Mouse (Mus musculus) CH12.LX (cell line): ENCODE results near the gene Lman1l. TPM values are rescaled to one million over a fixed set of nuclear protein-coding genes. Genes with fewer than 3 reads are reported as not detected.

Experiments used
- DNase-seq: peaks from one replicate; pipeline ENCODE4 v3.0.0-alpha.2; 2013; ENCODE audit errors: extremely low read depth
- H3K27ac ChIP-seq: 2 replicates; pipeline ENCODE4 v1.5.1; 2012; ENCODE audit warnings: low read depth, mild to moderate bottlenecking, control low read depth, moderate library complexity; ENCODE audit not compliant: insufficient read depth
- H3K27me3 ChIP-seq: replicated peaks from 2 replicates; pipeline ENCODE3; 2012; ENCODE audit warnings: inconsistent platforms
- H3K36me3 ChIP-seq, 2 experiments: replicated peaks in 1 of 2; 2 replicates each; pipeline versions ENCODE3 to v1.6.1; 2012; ENCODE audit warnings: inconsistent platforms in 1 of 2, low read length in 1 of 2, mild to moderate bottlenecking in 1 of 2, mixed read lengths in 1 of 2, moderate library complexity in 1 of 2; ENCODE audit not compliant: control insufficient read depth in 1 of 2, insufficient read depth in 1 of 2
- H3K4me1 ChIP-seq, 2 experiments: 2 replicates each; pipeline ENCODE4 v1.6.1; 2012; ENCODE audit warnings: inconsistent platforms in 1 of 2, moderate library complexity in 1 of 2; ENCODE audit not compliant: insufficient read depth in 2 of 2, control insufficient read depth in 1 of 2
- H3K4me2 ChIP-seq: 2 replicates; pipeline ENCODE4 v1.6.1; 2012; ENCODE audit warnings: low read depth, mild to moderate bottlenecking, control low read depth; ENCODE audit not compliant: poor library complexity, insufficient read depth, severe bottlenecking
- H3K4me3 ChIP-seq, 3 experiments: fragments of 150-350 bp in 1 of 3; sonication (generic) in 1 of 3; replicated peaks in 1 of 3; 2 replicates each; pipeline versions ENCODE3 to v1.5.1; 2011 to 2012; ENCODE audit warnings: low read depth in 2 of 3, low read length in 2 of 3, mild to moderate bottlenecking in 2 of 3, moderate library complexity in 2 of 3, control low read depth in 1 of 3, improper control_type of control experiment in 1 of 3, inconsistent platforms in 1 of 3, mixed read lengths in 1 of 3; ENCODE audit not compliant: poor library complexity in 1 of 3
- H3K79me2 ChIP-seq: replicated peaks from 2 replicates; pipeline ENCODE4 v1.6.1; 2012; ENCODE audit warnings: mild to moderate bottlenecking, moderate library complexity; ENCODE audit not compliant: control insufficient read depth, poor library complexity, insufficient read depth, severe bottlenecking; ENCODE audit errors: extremely low read depth
- H3K9ac ChIP-seq: 2 replicates; pipeline ENCODE4 v1.6.1; 2012; ENCODE audit warnings: low read depth, mild to moderate bottlenecking, control low read depth, moderate library complexity; ENCODE audit not compliant: insufficient read depth
- H3K9me3 ChIP-seq: replicated peaks from 2 replicates; pipeline ENCODE3; 2012; ENCODE audit warnings: low read length, inconsistent platforms, mixed read lengths
- BHLHE40 ChIP-seq: IDR thresholded peaks from 2 replicates; pipeline ENCODE4 v1.6.1; 2011; ENCODE audit warnings: mild to moderate bottlenecking, low read depth, low read length, improper control_type of control experiment
- CTCF ChIP-seq, 2 experiments: IDR thresholded peaks in 1 of 2; conservative IDR thresholded peaks in 1 of 2; 2 replicates each; pipeline ENCODE4 v1.5.1; 2011 to 2012; ENCODE audit warnings: low read depth in 2 of 2, low read length in 2 of 2, improper control_type of control experiment in 1 of 2, inconsistent platforms in 1 of 2, mild to moderate bottlenecking in 1 of 2, moderate library complexity in 1 of 2
- E2F4 ChIP-seq: IDR thresholded peaks from 2 replicates; pipeline ENCODE4 v1.6.1; 2011; ENCODE audit warnings: low read depth, low read length, improper control_type of control experiment; ENCODE audit not compliant: insufficient replicate concordance
- ELF1 ChIP-seq: IDR thresholded peaks from 2 replicates; pipeline ENCODE4 v1.6.1; 2014; ENCODE audit warnings: low read depth, mild to moderate bottlenecking, inconsistent platforms, low read length, improper control_type of control experiment
- HCFC1 ChIP-seq: IDR thresholded peaks from 2 replicates; pipeline ENCODE4 v1.6.1; 2012; ENCODE audit warnings: low read depth, mild to moderate bottlenecking, inconsistent platforms, low read length, improper control_type of control experiment
- IRF4 ChIP-seq: IDR thresholded peaks from 2 replicates; pipeline ENCODE4 v1.6.1; 2014; ENCODE audit warnings: low read depth, mild to moderate bottlenecking, inconsistent platforms, low read length, improper control_type of control experiment
- JUND ChIP-seq: conservative IDR thresholded peaks from 2 replicates; pipeline ENCODE4 v1.6.1; 2011; ENCODE audit warnings: low read depth, low read length, improper control_type of control experiment
- KAT2A ChIP-seq: IDR thresholded peaks from 2 replicates; pipeline ENCODE4 v1.6.1; 2012; ENCODE audit warnings: low read length, improper control_type of control experiment, inconsistent platforms; ENCODE audit not compliant: insufficient replicate concordance
- MAX ChIP-seq: IDR thresholded peaks from 2 replicates; pipeline ENCODE4 v1.6.1; 2011; ENCODE audit warnings: low read length, improper control_type of control experiment
- MAZ ChIP-seq: IDR thresholded peaks from 2 replicates; pipeline ENCODE4 v1.6.1; 2012; ENCODE audit warnings: low read depth, mild to moderate bottlenecking, inconsistent platforms, low read length, improper control_type of control experiment, moderate library complexity
- NELFE ChIP-seq: IDR thresholded peaks from 2 replicates; pipeline ENCODE4 v1.6.1; 2011; ENCODE audit warnings: low read depth, low read length, improper control_type of control experiment
- NRF1 ChIP-seq: IDR thresholded peaks from 2 replicates; pipeline ENCODE4 v1.6.1; 2014; ENCODE audit warnings: low read depth, mild to moderate bottlenecking, inconsistent platforms, low read length, improper control_type of control experiment, moderate library complexity
- PAX5 ChIP-seq: IDR thresholded peaks from 2 replicates; pipeline ENCODE4 v1.6.1; 2012; ENCODE audit warnings: low read length, inconsistent platforms, mixed read lengths
- POLR2A ChIP-seq: IDR thresholded peaks from 2 replicates; pipeline ENCODE4 v1.6.1; 2011; ENCODE audit warnings: low read depth, mild to moderate bottlenecking, improper control_type of control experiment, low read length
- POLR2AphosphoS2 ChIP-seq: IDR thresholded peaks from 2 replicates; pipeline ENCODE4 v1.6.1; 2011; ENCODE audit warnings: low read depth, low read length, improper control_type of control experiment
- RAD21 ChIP-seq: IDR thresholded peaks from 2 replicates; pipeline ENCODE4 v1.6.1; 2011; ENCODE audit warnings: low read depth, mild to moderate bottlenecking, low read length, improper control_type of control experiment, moderate library complexity
- SIN3A ChIP-seq: IDR thresholded peaks from 2 replicates; pipeline ENCODE4 v1.6.1; 2012; ENCODE audit warnings: low read length, improper control_type of control experiment, inconsistent platforms
- SMC3 ChIP-seq: IDR thresholded peaks from 2 replicates; pipeline ENCODE4 v1.6.1; 2011; ENCODE audit warnings: low read depth, low read length, improper control_type of control experiment
- TBP ChIP-seq: conservative IDR thresholded peaks from 2 replicates; pipeline ENCODE4 v1.6.1; 2011; ENCODE audit warnings: low read depth, low read length, improper control_type of control experiment
- USF1 ChIP-seq: IDR thresholded peaks from 2 replicates; pipeline ENCODE4 v1.6.1; 2014; ENCODE audit warnings: low read depth, mild to moderate bottlenecking, inconsistent platforms, low read length, improper control_type of control experiment
- USF2 ChIP-seq: conservative IDR thresholded peaks from 2 replicates; pipeline ENCODE4 v1.6.1; 2011; ENCODE audit warnings: low read depth, low read length, improper control_type of control experiment
- ZMIZ1 ChIP-seq: IDR thresholded peaks from 2 replicates; pipeline ENCODE4 v1.6.1; 2012; ENCODE audit warnings: low read depth, mild to moderate bottlenecking, inconsistent platforms, low read length, improper control_type of control experiment
- ZNF384 ChIP-seq: IDR thresholded peaks from 2 replicates; pipeline ENCODE4 v1.6.1; 2012; ENCODE audit warnings: low read depth, low read length, improper control_type of control experiment, inconsistent platforms
- dilution Hi-C: fragments of 300-500 bp; cut with MboI; formaldehyde crosslinking; loops from 2 replicates; pipeline ENCODE4 v1.14.3; 2020; ENCODE audit warnings: low sequenced_read_pairs; ENCODE audit not compliant: extremely low pct_unique_long_range_greater_than_20kb, extremely low pct_ligation_motif_present
- in situ Hi-C: fragments of 300-500 bp; cut with MboI; formaldehyde crosslinking; loops from 3 replicates; pipeline ENCODE4 v1.14.3; 2019; ENCODE audit warnings: low sequenced_read_pairs, low pct_ligation_motif_present, low pct_unique_long_range_greater_than_20kb, mixed read lengths
- polyA plus RNA-seq: library from polyadenylated mRNA; unstranded; fragments of >175 nt; gene quantifications from 2 replicates; pipeline ENCODE4 v1.2.1, GENCODE M21; 2012; ENCODE audit warnings: low read depth; ENCODE audit not compliant: insufficient read length
- total RNA-seq, 2 experiments: library from RNA; depleted of rRNA; stranded (reverse); fragments of 300-350 nt in 1 of 2; fragments of >200 nt in 1 of 2; gene quantifications; 2 replicates each; pipeline ENCODE4 v1.2.3; 2012 to 2014

Gene Lman1l
- total and polyA plus RNA-seq, 3 experiments, result 0.19 TPM; not detected in 2

DNA sequence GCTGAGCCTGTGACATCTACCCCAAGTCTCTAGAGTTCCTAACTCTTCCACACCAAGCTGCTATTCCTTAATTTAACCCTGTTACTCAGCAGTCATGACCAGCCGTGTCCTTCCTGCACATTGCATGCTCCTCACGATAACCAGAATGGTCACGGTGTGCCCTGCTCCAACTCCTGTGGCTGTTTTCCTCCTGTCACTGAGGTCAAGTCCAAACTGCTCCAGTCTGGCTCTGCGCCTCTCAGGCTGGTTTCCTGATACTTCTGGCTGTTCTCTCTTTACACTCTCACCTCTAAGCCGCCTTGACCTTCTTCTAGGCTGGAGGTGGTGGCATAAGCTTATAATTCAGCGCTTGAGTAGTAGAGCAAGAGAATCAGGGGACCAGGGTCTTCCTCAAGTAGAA, 52.1 kb downstream of the Lman1l start:
- in situ Hi-C loops, result no loop called here
- Histone ChIP-seq H3K27ac (no peak overlapping the region), H3K79me2 (peaks cover 43% of the 10 kb centered on the region), H3K9ac (no peak overlapping the region), H3K27me3 (no peaks in the 10 kb centered on the region)
- TF ChIP-seq USF2 (no peak), NELFE (no peak), MAX (no peak), POLR2A (no peak), MAZ (no peak), BHLHE40 (no peak), POLR2AphosphoS2 (no peak), IRF4 (no peak), HCFC1 (no peak)
- TF ChIP-seq, all 38 proteins: peak for 0
- H3K9me3 ChIP-seq, result no peaks in the 10 kb centered on the region
- dilution Hi-C loops, result no loop called here
- H3K36me3 ChIP-seq, result peaks cover 49 to 77% of the 10 kb centered on the region in 2 experiments
- no peak for DNase-seq
- H3K4me2 ChIP-seq, result no peak overlapping the region
- H3K4me3 ChIP-seq, result no peak overlapping the region
- H3K4me1 ChIP-seq, result peaks cover 11 to 34% of the 10 kb centered on the region in 2 experiments

DNA sequence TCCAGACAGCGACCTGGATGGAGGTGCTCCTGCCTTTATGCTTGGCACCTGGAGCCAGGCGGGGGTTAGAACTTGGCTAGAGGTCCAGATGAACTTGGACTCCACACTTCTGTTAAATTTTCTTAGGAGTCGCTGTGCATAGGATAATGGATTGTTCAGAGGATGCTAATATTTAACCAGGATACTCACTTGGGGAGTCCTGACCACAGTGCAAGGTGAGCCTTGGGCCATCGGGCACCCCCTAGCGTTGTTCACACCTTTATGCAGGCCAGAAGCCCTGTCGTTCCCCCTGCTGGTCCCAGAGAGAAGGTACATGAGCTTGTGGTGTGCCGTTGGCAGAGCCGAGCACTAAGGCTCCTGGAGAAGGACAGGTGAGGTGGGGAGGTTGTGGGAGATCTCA, 53.7 kb downstream of the Lman1l start:
- H3K4me1 ChIP-seq, result peaks cover 15 to 47% of the 10 kb centered on the region in 2 experiments
- dilution Hi-C loops, result no loop called here

GRCm38 (mm10) chr9:57565741-57566221, 54.8 kb downstream of the Lman1l start:
- Histone ChIP-seq H3K4me2 (no peak overlapping the region), H3K4me1 (peaks cover 15 to 47% of the 10 kb centered on the region in 2 experiments), H3K9me3 (no peaks in the 10 kb centered on the region), H3K79me2 (peaks cover 66% of the 10 kb centered on the region), H3K27me3 (no peaks in the 10 kb centered on the region), H3K4me3 (no peak overlapping the region), H3K9ac (no peak overlapping the region), H3K27ac (no peak overlapping the region), H3K36me3 (peaks cover 36 to 55% of the 10 kb centered on the region in 2 experiments)
- in situ Hi-C loops, result no loop called here
- no peak for TF ChIP-seq NRF1
- no peak for TF ChIP-seq POLR2A
- TF ChIP-seq ELF1, result no peak
- TF ChIP-seq BHLHE40, result no peak
- TF ChIP-seq POLR2AphosphoS2, result no peak
- no peak for TF ChIP-seq SIN3A
- TF ChIP-seq E2F4, result no peak
- no peak for TF ChIP-seq KAT2A
- DNase-seq, result no peak
- dilution Hi-C loops, result no loop called here

More for the DNA sequence above, 53.7 kb downstream of the Lman1l start:
- Histone ChIP-seq H3K36me3 (peaks cover 41 to 64% of the 10 kb centered on the region in 2 experiments), H3K9me3 (no peaks in the 10 kb centered on the region), H3K9ac (no peak overlapping the region), H3K27me3 (no peaks in the 10 kb centered on the region), H3K79me2 (peaks cover 59% of the 10 kb centered on the region), H3K4me2 (no peak overlapping the region), H3K4me3 (no peak overlapping the region), H3K27ac (no peak overlapping the region)
- DNase-seq, result peak; percentile 38
- no peak for TF ChIP-seq E2F4
- TF ChIP-seq TBP, result no peak
- no peak for TF ChIP-seq ZMIZ1
- 0 out of 2 replicates have a peak, but pooled peaks have one; percentile 6 for TF ChIP-seq IRF4
- peak; percentile 5; the same call in 1 of the 2 replicates for TF ChIP-seq RAD21
- TF ChIP-seq NRF1, result no peak
- TF ChIP-seq ZNF384, result no peak
- TF ChIP-seq PAX5, result no peak
- TF ChIP-seq USF1, result no peak
- peak; percentile 33; the same call in 1 of the 2 replicates for TF ChIP-seq SMC3
- no peak for TF ChIP-seq JUND
- TF ChIP-seq BHLHE40, result no peak
- peak; percentile 28 to 76; a peak in 2 of 4 replicates for TF ChIP-seq CTCF (conservative IDR thresholded peaks at IDR 0.05 in 1 of 2, IDR thresholded peaks at IDR 0.05 in 1 of 2; ENCODE audit: low read depth in 2 of 2, low read length in 2 of 2)
- TF ChIP-seq SIN3A, result no peak
- in situ Hi-C loops, result no loop called here
